Mouse (Mus musculus): Measurements from ENCODE around the gene Col8a1. TPM values are rescaled to one million over a fixed set of nuclear protein-coding genes. Genes with fewer than 3 reads are reported as not detected.

Gene Col8a1
- total and polyA plus RNA-seq, 2 experiments from 2014 or later = 5.2 to 6.9 TPM

GRCm38 (mm10) chr16:57582008-57582407, 172.5 kb downstream of the Col8a1 start:
- DNase-seq (ENCODE audit: low spot score) = no peak
- Histone ChIP-seq H3K9ac (replicated peaks; ENCODE audit: low read length, poor library complexity, severe bottlenecking) (no peak overlapping the region), H3K36me3 (ENCODE audit: insufficient read depth, low read length) (no peaks in the 10 kb centered on the region), H3K9me3 (ENCODE audit: low read length) (no peaks in the 10 kb centered on the region), H3K4me1 (ENCODE audit: insufficient read depth, low read length) (no peaks in the 10 kb centered on the region), H3K27ac (ENCODE audit: low read depth, low read length) (no peak overlapping the region), H3K4me2 (ENCODE audit: low read depth, low read length, poor library complexity, severe bottlenecking) (no peak overlapping the region), H3K27me3 (ENCODE audit: insufficient read depth, low read length) (no peaks in the 10 kb centered on the region), H3K4me3 (ENCODE audit: low read depth, low read length) (no peak overlapping the region)
- ATAC-seq (ENCODE audit: low FRiP score) = no peak
- 86% methylated on average over 2 of the region's 2 CpGs for WGBS
- no peak for TF ChIP-seq CTCF (IDR thresholded peaks at IDR 0.05)

- ATAC-seq (ENCODE audit: low FRiP score) (no peak), DNase-seq (ENCODE audit: low spot score) (no peak)
- Histone ChIP-seq H3K27me3 (ENCODE audit: insufficient read depth, low read length) (no peaks in the 10 kb centered on the region), H3K27ac (ENCODE audit: low read depth, low read length) (no peak overlapping the region), H3K4me2 (ENCODE audit: low read depth, low read length, poor library complexity, severe bottlenecking) (no peak overlapping the region), H3K4me1 (ENCODE audit: insufficient read depth, low read length) (no peaks in the 10 kb centered on the region), H3K9me3 (ENCODE audit: low read length) (no peaks in the 10 kb centered on the region), H3K36me3 (ENCODE audit: insufficient read depth, low read length) (no peaks in the 10 kb centered on the region), H3K9ac (replicated peaks; ENCODE audit: low read length, poor library complexity, severe bottlenecking) (no peak overlapping the region), H3K4me3 (ENCODE audit: low read depth, low read length) (no peak overlapping the region)
- no peak for TF ChIP-seq CTCF (IDR thresholded peaks at IDR 0.05)
- 69% methylated on average over 7 of the region's 7 CpGs for WGBS
Measured at GRCm38 (mm10) chr16:57580041-57580440, 174.5 kb downstream of the Col8a1 start.

- H3K9me3 ChIP-seq (ENCODE audit: low read length) = no peaks in the 10 kb centered on the region
- H3K4me3 ChIP-seq (ENCODE audit: low read depth, low read length) = no peak overlapping the region
- ATAC-seq (ENCODE audit: low FRiP score) (no peak), DNase-seq (ENCODE audit: low spot score) (no peak)
- H3K27me3 ChIP-seq (ENCODE audit: insufficient read depth, low read length) = no peaks in the 10 kb centered on the region
- no peak overlapping the region for H3K9ac ChIP-seq (replicated peaks; ENCODE audit: low read length, poor library complexity, severe bottlenecking)
- peak; percentile 43 for TF ChIP-seq CTCF (IDR thresholded peaks at IDR 0.05)
- H3K27ac ChIP-seq (ENCODE audit: low read depth, low read length) = no peak overlapping the region
- H3K4me1 ChIP-seq (ENCODE audit: insufficient read depth, low read length) = no peaks in the 10 kb centered on the region
- 91% methylated on average over 1 of the region's 1 CpGs for WGBS
- H3K4me2 ChIP-seq (ENCODE audit: low read depth, low read length, poor library complexity, severe bottlenecking) = no peak overlapping the region
- no peaks in the 10 kb centered on the region for H3K36me3 ChIP-seq (ENCODE audit: insufficient read depth, low read length)
Measured at GRCm38 (mm10) chr16:57577519-57577918, 177.0 kb downstream of the Col8a1 start.

- Histone ChIP-seq H3K36me3 (ENCODE audit: insufficient read depth, low read length) (no peaks in the 10 kb centered on the region), H3K27ac (ENCODE audit: low read depth, low read length) (no peak overlapping the region), H3K27me3 (ENCODE audit: insufficient read depth, low read length) (no peaks in the 10 kb centered on the region), H3K9me3 (ENCODE audit: low read length) (no peaks in the 10 kb centered on the region), H3K4me3 (ENCODE audit: low read depth, low read length) (no peak overlapping the region), H3K9ac (replicated peaks; ENCODE audit: low read length, poor library complexity, severe bottlenecking) (no peak overlapping the region), H3K4me1 (ENCODE audit: insufficient read depth, low read length) (no peaks in the 10 kb centered on the region), H3K4me2 (ENCODE audit: low read depth, low read length, poor library complexity, severe bottlenecking) (no peak overlapping the region)
- TF ChIP-seq CTCF (IDR thresholded peaks at IDR 0.05) = no peak
- ATAC-seq (ENCODE audit: low FRiP score) (no peak), DNase-seq (ENCODE audit: low spot score) (no peak)
- 89% methylated on average over 1 of the region's 1 CpGs for WGBS
Measured at GRCm38 (mm10) chr16:57575764-57576388, 178.7 kb downstream of the Col8a1 start.

Other genes starting within 250 kb of the Col8a1 start
- gene Cmss1, start 147.9 kb downstream of the Col8a1 start, total RNA-seq (2014; rRNA removed) = 14.7 and 23.9 TPM in 2 replicates
- 41.3 and 43.4 TPM in 2 replicates for gene Cmss1, start 147.9 kb downstream of the Col8a1 start, polyA plus RNA-seq (2015; fragmentation: Nextera tagmentation; extraction: Ambion mirVana)

All from midbrain, postnatal 0 days (tissue).